Mouse (Mus musculus) stomach, embryonic 14.5 days (tissue): ENCODE results near the gene Crocc. TPM values are rescaled to one million over a fixed set of nuclear protein-coding genes. Genes with fewer than 3 reads are reported as not detected.

Experiments used
- ATAC-seq: fragments of 200-750 bp; cut with Nextera tagmentation; 2 replicates; pipeline ENCODE4 v1.8.0; 2017; ENCODE audit warnings: low read depth, moderate TSS enrichment; ENCODE audit not compliant: insufficient number of reproducible peaks, insufficient read depth, low FRiP score
- H3K27ac ChIP-seq: fragments of 300-500 bp; sonication (generic); 2 replicates; pipeline ENCODE4 v1.5.1; 2014; ENCODE audit warnings: mild to moderate bottlenecking, low read length, moderate library complexity, mixed read lengths
- H3K27me3 ChIP-seq: fragments of 300-500 bp; sonication (generic); 2 replicates; pipeline ENCODE4 v1.6.1; 2014; ENCODE audit warnings: low read length, control low read depth, mixed read lengths; ENCODE audit not compliant: control insufficient read depth, insufficient read depth
- H3K36me3 ChIP-seq: fragments of 300-500 bp; sonication (generic); 2 replicates; pipeline ENCODE4 v1.6.1; 2014; ENCODE audit warnings: mild to moderate bottlenecking, control low read depth, low read length, moderate library complexity, mixed read lengths; ENCODE audit not compliant: control insufficient read depth, insufficient read depth
- H3K4me1 ChIP-seq: fragments of 300-500 bp; sonication (generic); 2 replicates; pipeline ENCODE4 v1.6.1; 2014; ENCODE audit warnings: low read length, control low read depth, mixed read lengths; ENCODE audit not compliant: control insufficient read depth, insufficient read depth
- H3K4me2 ChIP-seq: fragments of 300-500 bp; sonication (generic); replicated peaks from 2 replicates; pipeline ENCODE4 v1.6.1; 2014; ENCODE audit warnings: low read depth, low read length, control low read depth
- H3K4me3 ChIP-seq: fragments of 300-500 bp; sonication (generic); 2 replicates; pipeline ENCODE4 v1.5.1; 2014; ENCODE audit warnings: low read depth, low read length, control low read depth
- H3K9ac ChIP-seq: fragments of 300-500 bp; sonication (generic); replicated peaks from 2 replicates; pipeline ENCODE4 v1.6.1; 2014; ENCODE audit warnings: low read depth, mild to moderate bottlenecking, control low read depth, low read length, moderate library complexity, mixed read lengths
- H3K9me3 ChIP-seq: fragments of 300-500 bp; sonication (generic); 2 replicates; pipeline ENCODE4 v1.6.1; 2016; ENCODE audit warnings: low read depth, low read length, control low read depth; ENCODE audit not compliant: control insufficient read depth
- WGBS: fragments of 180-500 bp; shearing (Covaris S2); extraction: QIAGEN DNeasy Blood & Tissue Kit; methylation state at CpG from one replicate; pipeline ENCODE4 v1.1.7; 2014; 5-methylcytosine and 5-hydroxymethylcytosine counted together
- polyA plus RNA-seq: library from polyadenylated mRNA; unstranded; fragments of >200 nt; fragmentation: Nextera tagmentation; extraction: Ambion mirVana; gene quantifications from 2 replicates; pipeline ENCODE4 v1.2.1, GENCODE M21; 2014

The Crocc gene
- polyA plus RNA-seq, 1 experiment from 2014 or later = 5.9 TPM

GRCm38 (mm10) chr4:141020811-141021613 is 39.3 kb downstream of the Crocc start:
- H3K4me2 ChIP-seq = peak overlapping the region; percentile 27; the same call in 1 of the 2 replicates
- H3K4me3 ChIP-seq = no peak overlapping the region
- peak; percentile 66 for ATAC-seq
- H3K4me1 ChIP-seq = peaks cover 26% of the 10 kb centered on the region
- 0 out of 2 replicates have a peak overlapping the region, but pooled peaks have one; percentile 1 for H3K9ac ChIP-seq
- peaks cover 8% of the 10 kb centered on the region for H3K36me3 ChIP-seq
- 18% methylated on average over 14 of the region's 14 CpGs for WGBS
- H3K27me3 ChIP-seq = no peaks in the 10 kb centered on the region
- H3K27ac ChIP-seq = peak overlapping the region; percentile 97
- no peaks in the 10 kb centered on the region for H3K9me3 ChIP-seq

DNA sequence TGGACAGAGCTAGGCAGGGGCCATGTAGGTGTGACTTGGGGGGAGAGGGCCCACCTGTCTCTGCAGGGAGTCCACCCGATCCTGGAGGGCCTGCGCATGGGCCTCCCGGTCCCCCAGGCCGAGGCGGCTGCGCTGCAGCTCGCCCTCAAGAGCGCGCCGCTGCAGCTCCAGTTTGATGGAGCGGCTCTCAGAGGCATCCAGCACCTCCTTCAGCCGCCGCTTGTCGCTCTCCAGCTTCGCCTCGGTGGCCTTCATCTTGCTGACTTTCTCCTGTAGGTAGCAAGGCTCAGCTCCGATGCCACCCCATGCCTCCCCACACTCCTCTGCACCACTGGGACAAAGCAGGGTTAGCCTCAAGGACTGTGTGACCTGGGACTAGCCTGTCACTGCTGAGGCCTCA is 40.1 kb downstream of the Crocc start:
- WGBS = 79% methylated on average over 17 of the region's 17 CpGs
- peak overlapping the region; percentile 97 for H3K27ac ChIP-seq
- peak overlapping the region; percentile 27; the same call in 1 of the 2 replicates for H3K4me2 ChIP-seq
- no peak; the same call in 1 of the 2 replicates for ATAC-seq
- peaks cover 16% of the 10 kb centered on the region for H3K36me3 ChIP-seq
- H3K4me3 ChIP-seq = no peak overlapping the region
- peaks cover 26% of the 10 kb centered on the region for H3K4me1 ChIP-seq
- peak overlapping the region; percentile 1; the same call in 1 of the 2 replicates for H3K9ac ChIP-seq
- H3K27me3 ChIP-seq = no peaks in the 10 kb centered on the region
- no peaks in the 10 kb centered on the region for H3K9me3 ChIP-seq

- WGBS = 78% methylated on average over 29 of the region's 29 CpGs
- Histone ChIP-seq H3K4me1 (peaks cover 26% of the 10 kb centered on the region), H3K27ac (0 out of 2 replicates have a peak overlapping the region, but pooled peaks have one; percentile 15), H3K27me3 (no peaks in the 10 kb centered on the region), H3K4me2 (no peak overlapping the region), H3K4me3 (no peak overlapping the region), H3K36me3 (peaks cover 37% of the 10 kb centered on the region), H3K9me3 (no peaks in the 10 kb centered on the region), H3K9ac (no peak overlapping the region)
- no peak for ATAC-seq
Measured at GRCm38 (mm10) chr4:141017657-141018436, 42.5 kb downstream of the Crocc start.

DNA sequence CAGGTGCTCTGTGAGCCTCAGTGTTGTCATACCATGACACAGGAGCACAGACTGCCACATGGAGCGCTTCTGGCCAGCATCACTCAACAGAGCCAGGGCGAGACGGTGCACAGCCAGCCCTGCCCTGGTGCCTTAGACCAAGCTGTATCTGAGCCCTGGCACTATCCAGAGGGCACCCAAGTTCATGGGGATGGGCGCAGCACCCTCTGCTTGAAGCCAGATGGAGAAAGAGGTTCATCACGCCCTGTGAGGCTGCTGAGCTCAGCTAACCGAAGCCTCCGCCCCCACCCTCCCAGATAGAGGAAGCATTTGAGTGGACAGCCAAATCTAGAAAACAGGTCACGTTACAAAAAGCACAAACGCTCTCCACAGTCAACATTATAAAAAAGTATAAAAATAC is 44.0 kb downstream of the Crocc start:
- Histone ChIP-seq H3K27me3 (no peaks in the 10 kb centered on the region), H3K36me3 (peaks cover 39% of the 10 kb centered on the region), H3K4me2 (no peak overlapping the region), H3K4me1 (peaks cover 32% of the 10 kb centered on the region), H3K4me3 (no peak overlapping the region), H3K27ac (no peak overlapping the region), H3K9ac (no peak overlapping the region), H3K9me3 (no peaks in the 10 kb centered on the region)
- ATAC-seq = no peak
- WGBS = 73% methylated on average over 9 of the region's 9 CpGs

DNA sequence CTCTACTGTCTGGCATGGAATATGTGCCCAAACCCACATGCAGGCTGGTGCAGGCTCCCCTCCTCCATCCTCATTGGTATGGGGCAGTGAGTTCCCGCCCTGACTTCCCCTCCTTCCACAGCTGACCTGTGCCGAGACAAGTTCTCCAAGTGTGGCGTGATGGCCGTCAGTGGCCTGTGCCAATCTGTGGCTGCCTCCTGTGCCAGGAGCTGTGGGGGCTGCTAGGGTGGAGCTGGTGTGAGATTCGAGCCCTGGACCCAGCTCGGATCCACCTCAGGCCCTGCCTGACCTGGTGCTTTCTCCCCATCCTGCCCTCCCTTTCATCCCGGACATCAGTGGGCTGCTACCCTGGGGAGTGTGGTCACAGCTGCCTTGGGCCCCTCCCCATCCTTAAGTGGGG is 45.0 kb downstream of the Crocc start:
- Histone ChIP-seq H3K4me1 (peaks cover 23% of the 10 kb centered on the region), H3K27ac (no peak overlapping the region; the same call in 1 of the 2 replicates), H3K4me2 (no peak overlapping the region), H3K36me3 (peaks cover 39% of the 10 kb centered on the region), H3K9me3 (no peaks in the 10 kb centered on the region), H3K9ac (no peak overlapping the region), H3K27me3 (no peaks in the 10 kb centered on the region), H3K4me3 (no peak overlapping the region)
- 74% methylated on average over 7 of the region's 7 CpGs for WGBS
- ATAC-seq = no peak

DNA sequence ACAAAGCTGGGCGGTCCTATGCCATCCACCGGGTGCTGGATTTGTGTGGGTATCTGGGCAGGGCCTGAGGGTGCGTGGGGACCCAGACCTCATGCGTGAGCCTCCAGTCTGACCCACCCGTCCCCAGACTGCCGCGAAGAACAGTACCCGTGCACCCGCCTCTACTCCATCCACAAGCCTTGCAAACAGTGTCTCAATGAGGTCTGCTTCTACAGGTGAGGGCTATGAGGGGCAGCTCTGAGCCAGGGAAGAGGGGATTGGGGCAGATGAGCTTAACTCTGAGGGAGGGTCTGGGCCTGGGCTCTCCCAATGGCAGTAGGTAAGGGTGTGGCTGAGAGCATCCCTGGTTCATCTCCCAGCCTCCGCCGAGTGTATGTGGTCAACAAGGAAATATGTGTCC is 45.5 kb downstream of the Crocc start:
- no peak overlapping the region for H3K4me2 ChIP-seq
- H3K9ac ChIP-seq = no peak overlapping the region
- no peaks in the 10 kb centered on the region for H3K9me3 ChIP-seq
- H3K27ac ChIP-seq = no peak overlapping the region
- H3K36me3 ChIP-seq = peaks cover 39% of the 10 kb centered on the region
- no peak for ATAC-seq
- no peaks in the 10 kb centered on the region for H3K27me3 ChIP-seq
- no peak overlapping the region for H3K4me3 ChIP-seq
- 87% methylated on average over 11 of the region's 11 CpGs for WGBS
- H3K4me1 ChIP-seq = peaks cover 18% of the 10 kb centered on the region

GRCm38 (mm10) chr4:141014114-141014513 is 46.2 kb downstream of the Crocc start:
- WGBS = 71% methylated on average over 8 of the region's 8 CpGs
- H3K9me3 ChIP-seq = no peaks in the 10 kb centered on the region
- no peak overlapping the region for H3K4me3 ChIP-seq
- H3K27ac ChIP-seq = no peak overlapping the region
- ATAC-seq = no peak
- H3K27me3 ChIP-seq = no peaks in the 10 kb centered on the region
- H3K9ac ChIP-seq = no peak overlapping the region
- peaks cover 13% of the 10 kb centered on the region for H3K4me1 ChIP-seq
- H3K4me2 ChIP-seq = no peak overlapping the region
- peaks cover 39% of the 10 kb centered on the region for H3K36me3 ChIP-seq

DNA sequence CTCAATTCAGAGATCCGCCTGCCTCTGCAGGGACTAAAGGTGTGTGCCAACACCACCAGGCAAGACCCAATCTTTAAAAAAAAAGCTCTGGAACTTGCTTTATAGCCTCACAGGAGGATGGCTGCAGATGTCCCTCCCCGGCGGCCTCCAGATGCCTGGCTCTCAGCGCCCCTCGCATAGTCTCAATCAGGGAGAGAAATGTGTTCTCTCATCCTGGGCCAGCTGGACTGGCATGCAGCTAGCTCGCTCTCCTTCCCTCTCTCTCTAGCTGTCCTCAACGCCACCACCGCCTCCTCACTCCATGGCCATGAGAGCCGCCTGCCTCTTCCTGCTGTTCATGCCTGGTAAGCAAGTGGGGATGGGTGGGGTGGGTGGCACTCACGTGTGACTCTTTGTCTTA is 47.8 kb downstream of the Crocc start:
- peaks cover 13% of the 10 kb centered on the region for H3K4me1 ChIP-seq
- H3K4me2 ChIP-seq = peak overlapping the region; percentile 86
- no peak for ATAC-seq
- WGBS = 85% methylated on average over 9 of the region's 10 CpGs
- no peak overlapping the region for H3K9ac ChIP-seq
- H3K27me3 ChIP-seq = no peaks in the 10 kb centered on the region
- H3K4me3 ChIP-seq = no peak overlapping the region
- peaks cover 41% of the 10 kb centered on the region for H3K36me3 ChIP-seq
- no peaks in the 10 kb centered on the region for H3K9me3 ChIP-seq
- 0 out of 2 replicates have a peak overlapping the region, but pooled peaks have one; percentile 90 for H3K27ac ChIP-seq
